Mouse (Mus musculus): Measurements from ENCODE around the gene Itga7.

Gene Itga7

DNA sequence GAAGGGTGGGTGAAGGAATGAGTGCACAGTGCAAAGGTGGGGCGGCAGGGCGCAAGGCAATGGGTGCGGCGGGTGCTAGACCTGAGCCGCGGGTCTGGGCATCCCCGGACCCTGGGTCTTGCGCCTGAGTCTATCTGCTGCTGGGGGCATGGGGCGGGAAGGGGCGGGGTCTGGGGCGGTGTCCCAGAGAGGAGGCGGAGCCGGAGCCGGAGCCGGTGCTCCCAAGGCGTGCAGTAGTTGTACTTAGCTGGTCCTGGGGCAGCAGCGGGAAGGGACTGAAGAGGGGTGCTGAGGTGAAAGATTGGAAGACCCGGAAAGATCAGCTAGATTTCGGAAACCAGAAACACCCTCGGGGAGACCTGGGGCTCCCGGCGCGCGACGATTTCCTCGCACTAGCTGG is at the start of gene Itga7:
Gene Itga7 (plus strand): TSS at position 245 of the 400 bp plus-strand sequence.
- peak; percentile 30 for DNase-seq (ENCODE audit: low read depth, low spot score)

DNA sequence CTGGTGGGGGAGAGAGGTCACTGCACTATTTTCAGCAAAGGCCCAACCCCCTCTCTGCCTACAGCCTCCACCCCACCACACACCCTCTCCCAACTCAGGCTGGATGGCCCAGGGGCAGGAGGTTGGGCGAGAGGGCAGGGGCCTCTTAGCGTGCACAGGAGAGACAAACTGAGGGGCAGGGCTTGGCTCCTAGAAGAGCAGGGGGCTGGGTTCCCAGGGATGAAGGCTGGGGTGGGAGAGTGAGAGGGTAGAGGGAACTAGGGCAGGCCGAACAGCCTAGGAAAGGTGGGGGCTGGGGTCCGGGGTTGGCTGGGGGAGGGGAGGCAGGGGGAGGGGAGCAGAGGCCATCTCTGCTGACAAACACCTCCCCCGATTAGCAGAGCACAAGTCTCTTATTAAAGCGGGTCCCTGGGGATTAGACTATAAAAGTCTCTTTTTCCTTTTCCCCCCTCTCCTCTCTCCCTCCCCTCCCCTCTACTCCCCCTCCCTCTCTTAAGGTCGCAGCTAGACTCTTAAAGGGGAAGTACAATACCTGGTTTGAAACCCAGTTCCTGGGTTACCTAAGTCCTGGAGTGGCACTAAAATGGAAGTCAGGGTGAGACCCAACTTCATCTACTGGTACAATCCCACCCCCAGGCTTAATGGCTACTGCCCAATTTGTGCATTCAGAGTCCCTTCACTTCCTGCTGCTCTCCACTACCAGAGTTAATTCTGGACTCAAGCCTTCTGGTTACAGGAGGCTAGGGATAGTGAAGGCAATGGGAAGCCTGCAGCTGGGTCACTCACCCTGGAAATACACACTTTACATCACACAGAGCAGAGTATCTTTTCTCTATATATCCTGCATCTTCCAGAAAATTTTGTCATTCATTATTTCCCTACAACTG is 44.4 kb upstream of the Itga7 start:
- Histone ChIP-seq H3K36me3 (ENCODE audit: control insufficient read depth, insufficient read depth, low read length, poor library complexity, severe bottlenecking) (peaks cover 3% of the 10 kb centered on the region), H3K27me3 (ENCODE audit: control insufficient read depth, insufficient read depth, low read length, poor library complexity, severe bottlenecking) (no peaks in the 10 kb centered on the region)
- DNase-seq (ENCODE audit: low read depth, low spot score): peak; percentile 67

More for the DNA sequence above, at the start of gene Itga7:
- no peaks in the 10 kb centered on the region for H3K36me3 ChIP-seq (ENCODE audit: control insufficient read depth, insufficient read depth, low read length, poor library complexity, severe bottlenecking)
- H3K27me3 ChIP-seq (ENCODE audit: control insufficient read depth, insufficient read depth, low read length, poor library complexity, severe bottlenecking): no peaks in the 10 kb centered on the region; the same call in 1 of the 2 replicates

DNA sequence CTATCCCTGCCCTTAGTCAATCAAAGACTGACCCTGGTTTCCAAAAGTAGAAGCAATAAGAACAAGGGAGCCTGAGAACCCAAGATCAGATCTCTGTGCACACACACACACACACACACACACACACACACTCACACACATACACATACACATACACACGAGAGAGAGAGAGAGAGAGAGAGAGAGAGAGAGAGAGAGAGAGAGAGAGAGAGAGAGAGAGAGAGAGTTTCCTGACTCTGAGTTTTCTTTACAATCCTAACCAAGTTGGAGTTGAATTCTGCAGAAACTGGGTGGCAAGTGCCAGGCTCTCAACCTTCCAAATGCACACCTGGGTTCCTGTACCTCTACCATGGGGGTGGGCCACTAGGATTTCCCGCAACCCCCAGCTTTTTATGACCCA is 43.8 kb upstream of the Itga7 start:
- H3K36me3 ChIP-seq (ENCODE audit: control insufficient read depth, insufficient read depth, low read length, poor library complexity, severe bottlenecking): peaks cover 3% of the 10 kb centered on the region
- DNase-seq (ENCODE audit: low read depth, low spot score): no peak
- no peaks in the 10 kb centered on the region for H3K27me3 ChIP-seq (ENCODE audit: control insufficient read depth, insufficient read depth, low read length, poor library complexity, severe bottlenecking)

DNA sequence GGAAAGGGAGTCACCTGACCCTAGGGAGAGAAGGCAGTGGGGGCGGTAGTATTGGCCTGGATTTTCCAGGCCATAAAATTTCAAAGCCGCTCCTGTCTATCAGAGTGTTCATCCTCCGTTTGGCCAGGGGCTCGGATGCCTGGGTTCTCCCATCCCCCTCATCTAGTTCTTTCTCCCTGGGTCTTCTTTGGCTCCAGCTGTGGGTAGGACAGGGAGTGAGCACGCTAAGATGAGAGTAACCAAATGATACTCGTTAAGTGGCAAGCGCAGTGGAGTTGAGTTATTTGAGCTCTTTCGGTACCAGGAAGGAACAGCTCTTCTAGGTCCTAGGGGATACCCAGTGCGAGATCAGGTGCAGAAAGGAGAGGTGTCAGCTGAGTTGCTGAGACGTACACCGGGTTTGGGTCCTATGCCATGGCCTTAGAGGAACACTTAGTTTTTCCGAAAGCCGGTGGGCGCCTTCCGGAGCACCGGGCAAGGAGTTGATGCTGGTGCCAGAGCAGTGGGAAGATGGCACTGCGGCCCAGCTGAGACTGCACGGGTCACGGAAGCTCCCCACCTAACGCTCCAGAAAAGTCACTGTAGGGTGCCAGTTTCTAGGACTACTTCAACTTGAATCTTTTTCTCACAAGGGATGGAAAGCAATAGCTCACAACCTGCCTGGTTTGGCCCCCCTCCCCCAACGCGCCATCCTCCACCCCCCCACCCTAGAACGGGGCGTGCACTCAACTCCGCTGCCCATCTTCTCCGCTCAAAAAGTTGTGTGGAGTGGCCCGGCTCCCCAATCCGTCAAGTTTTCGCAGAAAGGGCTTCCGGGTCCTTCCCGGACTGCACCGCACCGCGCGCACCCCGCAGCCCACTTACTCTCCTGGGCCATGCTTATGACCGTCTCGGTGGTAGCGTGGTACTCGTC is 43.0 kb upstream of the Itga7 start:
- DNase-seq (ENCODE audit: low read depth, low spot score): peak; percentile 42
- H3K27me3 ChIP-seq (ENCODE audit: control insufficient read depth, insufficient read depth, low read length, poor library complexity, severe bottlenecking): peaks cover under 1% of the 10 kb centered on the region; the same call in 1 of the 2 replicates
- H3K36me3 ChIP-seq (ENCODE audit: control insufficient read depth, insufficient read depth, low read length, poor library complexity, severe bottlenecking): peaks cover 3% of the 10 kb centered on the region

DNA sequence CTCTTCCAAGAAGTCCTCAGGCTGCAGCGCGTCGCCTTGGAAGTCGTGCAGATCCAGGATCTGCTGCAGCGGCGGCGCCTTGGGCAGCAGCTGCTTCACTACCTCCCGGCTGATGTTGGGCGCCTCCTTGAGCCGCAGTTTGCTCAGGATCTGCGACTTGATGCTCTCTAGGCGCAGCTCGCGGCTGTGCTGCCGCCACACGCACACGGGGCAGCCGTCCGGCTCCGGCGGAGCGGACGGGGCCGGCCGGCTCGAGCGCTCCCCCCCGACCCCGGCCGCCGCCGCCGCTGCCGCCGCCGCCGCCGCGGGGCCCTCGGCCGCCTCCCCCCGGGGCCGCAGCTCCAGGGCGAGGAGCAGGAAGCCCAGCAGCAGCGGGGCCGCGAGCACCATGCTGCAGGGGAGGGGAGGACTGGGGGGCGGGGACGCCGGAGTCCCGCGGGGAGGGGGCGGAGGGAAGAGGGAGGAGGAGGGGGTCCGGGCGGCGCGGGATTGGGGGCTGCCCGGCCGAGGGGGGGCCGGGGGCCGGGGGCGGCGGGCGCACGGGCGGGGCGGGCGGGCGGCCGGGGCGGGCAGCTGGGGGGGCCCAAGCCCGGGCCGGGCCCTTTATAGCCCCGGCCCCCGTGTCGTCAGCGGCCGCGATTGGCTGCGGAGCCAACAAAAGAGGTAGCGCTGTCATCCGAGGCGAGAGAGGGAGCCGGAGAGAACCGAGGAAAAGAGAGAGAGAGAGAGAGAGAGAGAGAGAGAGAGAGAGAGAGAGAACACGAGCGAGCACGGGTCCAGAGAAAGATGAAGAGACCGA is 42.1 kb upstream of the Itga7 start, which contains the start of gene Gdf11:
Gene Gdf11 (minus strand): TSS at position 423 of the 799 bp plus-strand sequence.
- peak; percentile 72 for DNase-seq (ENCODE audit: low read depth, low spot score)
- peaks cover 3% of the 10 kb centered on the region for H3K36me3 ChIP-seq (ENCODE audit: control insufficient read depth, insufficient read depth, low read length, poor library complexity, severe bottlenecking)
- H3K27me3 ChIP-seq (ENCODE audit: control insufficient read depth, insufficient read depth, low read length, poor library complexity, severe bottlenecking): peaks cover 4% of the 10 kb centered on the region

DNA sequence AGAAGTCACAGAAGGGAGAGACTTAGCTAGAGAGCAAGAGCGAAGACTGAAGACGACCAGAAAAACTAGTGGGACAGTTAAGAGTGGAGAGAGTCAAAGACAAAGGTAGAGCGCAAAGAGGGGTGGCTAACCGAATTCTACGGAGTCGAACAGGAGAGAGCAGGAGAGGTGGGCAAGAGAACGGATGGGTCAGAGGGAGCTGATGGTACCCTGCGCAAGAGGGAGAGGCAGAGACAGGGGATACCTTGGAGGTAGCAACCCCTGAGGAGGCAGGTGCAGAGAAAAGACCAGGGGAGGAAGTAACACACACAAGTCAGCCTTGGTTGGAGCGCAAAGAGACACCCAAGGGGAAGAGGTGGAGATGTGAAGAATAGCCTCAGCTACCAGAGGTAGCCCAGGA is 41.4 kb upstream of the Itga7 start:
- Histone ChIP-seq H3K36me3 (ENCODE audit: control insufficient read depth, insufficient read depth, low read length, poor library complexity, severe bottlenecking) (peaks cover 3% of the 10 kb centered on the region), H3K27me3 (ENCODE audit: control insufficient read depth, insufficient read depth, low read length, poor library complexity, severe bottlenecking) (peaks cover 4% of the 10 kb centered on the region)
- peak; percentile 48 for DNase-seq (ENCODE audit: low read depth, low spot score)

DNA sequence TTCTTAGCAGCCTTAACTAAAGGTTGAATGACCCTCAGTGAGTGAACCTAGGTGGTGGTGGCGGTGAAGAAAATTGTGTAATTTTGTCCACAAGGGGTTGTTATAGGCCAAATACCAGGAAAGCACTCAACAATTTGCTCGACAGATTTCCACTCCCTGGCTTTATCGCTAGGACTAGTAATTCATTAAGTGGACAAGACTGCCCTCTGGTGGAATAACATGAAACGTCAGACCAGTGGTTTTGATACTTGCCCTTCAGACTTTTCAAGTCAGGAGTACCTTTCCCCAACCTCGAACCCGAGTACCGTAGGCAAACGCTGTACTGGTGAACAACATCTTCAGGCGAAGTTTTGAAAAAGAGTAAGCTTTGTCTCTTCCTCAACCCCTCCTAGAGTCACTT is 38.2 kb upstream of the Itga7 start:
- peak; percentile 92 for DNase-seq (ENCODE audit: low read depth, low spot score)
- H3K36me3 ChIP-seq (ENCODE audit: control insufficient read depth, insufficient read depth, low read length, poor library complexity, severe bottlenecking): no peaks in the 10 kb centered on the region
- H3K27me3 ChIP-seq (ENCODE audit: control insufficient read depth, insufficient read depth, low read length, poor library complexity, severe bottlenecking): peaks cover 4% of the 10 kb centered on the region

DNA sequence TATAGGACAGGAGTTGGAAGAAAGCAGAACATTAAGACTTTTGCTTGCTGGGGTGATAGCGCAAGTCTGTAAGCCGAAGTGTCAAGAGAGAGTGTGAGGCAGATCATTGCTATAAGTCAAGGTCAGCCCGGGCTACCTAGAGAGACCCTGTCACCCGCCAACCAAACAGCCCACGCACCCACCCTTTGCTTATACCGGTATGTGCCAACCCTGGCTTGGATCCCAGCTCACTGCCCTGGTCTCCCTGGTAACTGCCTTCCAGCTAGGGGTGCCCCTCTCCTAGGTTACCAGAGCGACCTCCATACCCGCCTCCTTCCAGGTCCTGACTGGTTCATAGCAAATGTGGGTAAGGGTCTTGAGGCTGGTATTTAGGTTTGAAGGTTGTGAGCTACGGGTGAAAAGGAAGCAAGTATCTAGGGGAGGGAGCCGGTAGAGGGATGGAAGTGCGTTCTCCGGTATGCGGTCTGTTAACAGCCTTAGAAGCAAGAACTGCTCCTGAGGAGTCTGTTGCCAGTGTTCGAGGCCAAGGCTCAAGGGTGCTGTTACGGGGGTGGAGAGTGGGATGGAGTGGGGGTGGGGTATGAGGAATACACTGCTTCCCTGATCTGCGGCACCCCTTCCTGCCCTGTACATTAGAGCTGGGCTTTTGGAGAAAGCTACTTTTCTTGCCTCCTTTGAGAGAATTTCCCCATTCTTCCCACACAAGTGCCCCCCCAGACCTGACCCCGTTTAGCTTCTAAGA is 37.5 kb upstream of the Itga7 start:
- no peaks in the 10 kb centered on the region for H3K36me3 ChIP-seq (ENCODE audit: control insufficient read depth, insufficient read depth, low read length, poor library complexity, severe bottlenecking)
- H3K27me3 ChIP-seq (ENCODE audit: control insufficient read depth, insufficient read depth, low read length, poor library complexity, severe bottlenecking): peaks cover 4% of the 10 kb centered on the region
- DNase-seq (ENCODE audit: low read depth, low spot score): no peak

DNA sequence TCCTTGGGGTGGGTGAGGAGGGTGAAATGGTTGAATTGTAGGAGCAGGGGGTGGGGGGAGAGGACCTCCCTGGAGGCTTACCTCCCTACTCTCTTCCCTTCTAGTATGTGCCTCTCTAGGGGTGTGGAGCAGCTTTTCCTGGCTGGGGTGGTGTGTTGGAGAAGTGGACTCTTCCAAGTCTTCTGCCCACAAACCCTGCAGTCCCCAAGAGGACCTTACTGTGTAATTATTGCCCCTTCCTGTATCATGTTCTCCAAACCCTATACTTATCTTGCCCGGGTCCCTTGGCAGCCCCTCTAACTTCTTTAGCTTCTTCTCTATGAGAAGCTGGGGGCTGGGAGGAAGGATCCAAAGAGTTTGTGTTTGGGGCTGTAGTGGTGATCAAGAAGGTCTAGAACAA is 36.8 kb upstream of the Itga7 start:
- no peak for DNase-seq (ENCODE audit: low read depth, low spot score)
- Histone ChIP-seq H3K27me3 (ENCODE audit: control insufficient read depth, insufficient read depth, low read length, poor library complexity, severe bottlenecking) (peaks cover 4% of the 10 kb centered on the region), H3K36me3 (ENCODE audit: control insufficient read depth, insufficient read depth, low read length, poor library complexity, severe bottlenecking) (no peaks in the 10 kb centered on the region)

DNA sequence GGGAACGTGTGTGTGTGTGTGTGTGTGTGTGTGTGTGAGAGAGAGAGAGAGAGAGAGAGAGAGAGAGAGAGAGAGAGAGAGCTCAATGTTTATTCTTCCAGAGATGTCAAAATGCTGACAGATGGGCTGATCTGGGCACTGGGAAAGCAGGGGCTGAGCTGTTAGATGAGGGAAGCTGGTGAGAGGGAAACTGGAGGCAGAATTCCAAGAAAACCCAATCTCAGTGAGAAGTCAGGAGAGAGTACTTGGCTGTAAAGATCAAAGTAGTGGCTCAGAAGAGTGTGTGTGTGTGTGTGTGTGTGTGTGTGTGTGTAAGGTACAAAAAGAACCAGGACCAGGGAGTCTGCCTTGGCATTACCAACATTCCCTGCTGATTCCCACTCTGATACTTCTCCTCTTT is 36.1 kb upstream of the Itga7 start:
- Histone ChIP-seq H3K27me3 (ENCODE audit: control insufficient read depth, insufficient read depth, low read length, poor library complexity, severe bottlenecking) (peaks cover 4% of the 10 kb centered on the region), H3K36me3 (ENCODE audit: control insufficient read depth, insufficient read depth, low read length, poor library complexity, severe bottlenecking) (no peaks in the 10 kb centered on the region)
- no peak for DNase-seq (ENCODE audit: low read depth, low spot score)

DNA sequence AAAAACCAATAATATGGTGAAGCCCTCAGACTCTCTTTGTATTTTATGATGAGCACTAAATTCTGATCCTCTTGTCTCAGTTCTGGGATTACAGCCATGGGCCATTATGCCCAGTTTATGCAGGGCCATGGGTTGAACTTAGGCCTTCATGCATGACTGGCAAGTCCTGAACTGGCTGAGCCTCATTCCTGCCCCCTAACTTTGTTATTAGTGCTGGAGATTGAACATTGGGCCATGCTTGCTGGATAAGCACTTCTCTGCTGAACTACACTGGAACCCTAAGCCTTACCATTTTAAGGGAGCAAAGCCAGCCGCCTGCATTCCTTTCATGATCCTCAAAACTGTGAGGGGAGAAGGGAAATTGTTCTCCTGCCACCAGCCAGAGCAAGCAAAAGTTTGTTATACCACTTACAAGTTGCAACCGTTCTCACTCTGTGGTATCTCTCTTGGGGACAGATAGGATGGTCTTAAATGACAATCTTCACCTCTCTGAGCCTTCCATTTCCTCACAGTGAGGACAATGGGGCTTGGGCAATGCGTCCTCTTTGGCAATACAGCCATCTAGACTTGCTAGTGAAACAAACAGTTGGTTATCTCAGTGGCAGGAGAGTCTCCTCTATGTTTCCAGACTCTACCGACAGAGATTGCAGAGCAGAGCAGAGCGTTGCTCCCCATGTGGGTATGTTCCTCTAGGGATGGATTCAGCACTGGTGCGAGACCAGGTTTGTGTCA is 33.7 kb upstream of the Itga7 start:
- Histone ChIP-seq H3K27me3 (ENCODE audit: control insufficient read depth, insufficient read depth, low read length, poor library complexity, severe bottlenecking) (peaks cover 4% of the 10 kb centered on the region), H3K36me3 (ENCODE audit: control insufficient read depth, insufficient read depth, low read length, poor library complexity, severe bottlenecking) (no peaks in the 10 kb centered on the region)
- DNase-seq (ENCODE audit: low read depth, low spot score): no peak

DNA sequence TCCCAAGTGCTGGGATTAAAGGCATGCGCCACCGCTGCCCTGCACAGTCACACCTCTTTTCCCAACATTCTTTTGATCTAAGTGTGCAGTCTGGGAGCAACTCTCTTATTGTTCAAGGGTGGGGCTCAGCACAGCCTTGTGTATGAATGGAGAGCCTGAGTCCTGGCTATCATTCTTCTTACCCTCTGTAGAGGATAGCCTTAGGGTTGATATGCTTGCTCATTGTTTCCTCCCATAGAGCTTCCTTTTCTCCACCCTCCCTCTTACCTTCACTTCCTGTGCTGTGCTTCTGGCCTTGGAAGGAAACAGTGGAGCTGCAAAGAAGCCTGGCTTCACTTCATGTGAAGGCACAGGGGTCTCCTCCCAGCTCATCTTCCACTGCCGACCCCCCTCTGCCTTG is 32.9 kb upstream of the Itga7 start, which contains the start of gene Cd63:
Gene Cd63 (plus strand): TSS at position 292 of the 400 bp plus-strand sequence.
- Histone ChIP-seq H3K36me3 (ENCODE audit: control insufficient read depth, insufficient read depth, low read length, poor library complexity, severe bottlenecking) (no peaks in the 10 kb centered on the region), H3K27me3 (ENCODE audit: control insufficient read depth, insufficient read depth, low read length, poor library complexity, severe bottlenecking) (peaks cover 3% of the 10 kb centered on the region)
- no peak for DNase-seq (ENCODE audit: low read depth, low spot score)

DNA sequence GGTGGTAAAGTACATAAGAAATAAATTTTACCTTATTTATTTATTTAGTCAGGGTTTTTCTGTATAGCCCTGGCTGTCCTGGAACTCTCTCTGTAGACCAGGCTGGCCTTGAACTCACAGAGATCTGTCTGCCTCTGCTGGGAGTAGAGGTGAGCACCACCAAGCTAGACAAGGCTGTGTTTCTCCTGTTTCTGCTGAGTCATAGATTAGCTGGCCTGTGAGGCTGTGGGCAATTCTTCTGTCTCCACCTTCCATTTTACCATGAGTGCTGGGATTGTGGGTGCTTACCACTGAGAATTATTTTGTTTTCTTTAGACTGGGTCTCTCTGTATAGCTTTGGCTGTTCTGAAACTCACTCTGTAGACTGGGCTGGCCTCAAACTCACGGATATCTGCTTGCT is 32.2 kb upstream of the Itga7 start:
- Histone ChIP-seq H3K27me3 (ENCODE audit: control insufficient read depth, insufficient read depth, low read length, poor library complexity, severe bottlenecking) (no peaks in the 10 kb centered on the region), H3K36me3 (ENCODE audit: control insufficient read depth, insufficient read depth, low read length, poor library complexity, severe bottlenecking) (no peaks in the 10 kb centered on the region)
- DNase-seq (ENCODE audit: low read depth, low spot score): no peak

Data from splenic B cell, adult 2 months (primary cell).